Mouse (Mus musculus): Measurements from ENCODE around the gene Slc25a25. TPM values are rescaled to one million over a fixed set of nuclear protein-coding genes. Genes with fewer than 3 reads are reported as not detected.

Slc25a25 gene
- polyA plus RNA-seq, 1 experiment from 2014 or later = 17.8 TPM

- WGBS = 93% methylated on average over 12 of the region's 12 CpGs
These were observed 31.1 kb downstream of the Slc25a25 start for GRCm38 (mm10) chr2:32420066-32420608.

GRCm38 (mm10) chr2:32419359-32419758 lies 31.9 kb downstream of the Slc25a25 start:
- DNase-seq (ENCODE audit: low spot score) = no peak
- Histone ChIP-seq H3K4me3 (ENCODE audit: low read depth, low read length) (no peak overlapping the region), H3K27ac (ENCODE audit: low read depth) (no peak overlapping the region), H3K36me3 (ENCODE audit: control insufficient read depth, insufficient read depth, low read length) (peaks cover 66% of the 10 kb centered on the region), H3K9ac (ENCODE audit: low read length) (no peak overlapping the region), H3K4me1 (replicated peaks; ENCODE audit: control insufficient read depth, insufficient read depth, low read length) (peaks cover 17% of the 10 kb centered on the region), H3K9me3 (ENCODE audit: control insufficient read depth, low read length) (no peaks in the 10 kb centered on the region), H3K27me3 (replicated peaks; ENCODE audit: control insufficient read depth, insufficient read depth, low read length) (no peaks in the 10 kb centered on the region), H3K4me2 (ENCODE audit: low read length) (no peak overlapping the region)
- ATAC-seq (replicated peaks; ENCODE audit: low FRiP score, low TSS enrichment, low read depth) = no peak
- WGBS = 87% methylated on average over 3 of the region's 3 CpGs

More at GRCm38 (mm10) chr2:32420066-32420608, 31.1 kb downstream of the Slc25a25 start:
- H3K27ac ChIP-seq (ENCODE audit: low read depth) = no peak overlapping the region
- H3K4me1 ChIP-seq (replicated peaks; ENCODE audit: control insufficient read depth, insufficient read depth, low read length) = peaks cover 25% of the 10 kb centered on the region
- H3K9me3 ChIP-seq (ENCODE audit: control insufficient read depth, low read length) = no peaks in the 10 kb centered on the region
- H3K36me3 ChIP-seq (ENCODE audit: control insufficient read depth, insufficient read depth, low read length) = peaks cover 63% of the 10 kb centered on the region
- no peak overlapping the region for H3K4me2 ChIP-seq (ENCODE audit: low read length)
- no peak overlapping the region for H3K9ac ChIP-seq (ENCODE audit: low read length)
- DNase-seq (ENCODE audit: low spot score) (no peak), ATAC-seq (replicated peaks; ENCODE audit: low FRiP score, low TSS enrichment, low read depth) (no peak)
- H3K27me3 ChIP-seq (replicated peaks; ENCODE audit: control insufficient read depth, insufficient read depth, low read length) = no peaks in the 10 kb centered on the region
- H3K4me3 ChIP-seq (ENCODE audit: low read depth, low read length) = no peak overlapping the region

GRCm38 (mm10) chr2:32418430-32419151 lies 32.7 kb downstream of the Slc25a25 start:
- Histone ChIP-seq H3K9ac (ENCODE audit: low read length) (no peak overlapping the region), H3K27me3 (replicated peaks; ENCODE audit: control insufficient read depth, insufficient read depth, low read length) (no peaks in the 10 kb centered on the region), H3K4me1 (replicated peaks; ENCODE audit: control insufficient read depth, insufficient read depth, low read length) (peaks cover 14% of the 10 kb centered on the region), H3K9me3 (ENCODE audit: control insufficient read depth, low read length) (no peaks in the 10 kb centered on the region), H3K4me3 (ENCODE audit: low read depth, low read length) (no peak overlapping the region), H3K4me2 (ENCODE audit: low read length) (no peak overlapping the region), H3K36me3 (ENCODE audit: control insufficient read depth, insufficient read depth, low read length) (peaks cover 66% of the 10 kb centered on the region), H3K27ac (ENCODE audit: low read depth) (no peak overlapping the region)
- WGBS = 79% methylated on average over 12 of the region's 12 CpGs
- DNase-seq (ENCODE audit: low spot score) (no peak), ATAC-seq (replicated peaks; ENCODE audit: low FRiP score, low TSS enrichment, low read depth) (no peak)

- no peaks in the 10 kb centered on the region for H3K9me3 ChIP-seq (ENCODE audit: control insufficient read depth, low read length)
- H3K9ac ChIP-seq (ENCODE audit: low read length) = no peak overlapping the region
- H3K36me3 ChIP-seq (ENCODE audit: control insufficient read depth, insufficient read depth, low read length) = peaks cover 66% of the 10 kb centered on the region
- H3K4me1 ChIP-seq (replicated peaks; ENCODE audit: control insufficient read depth, insufficient read depth, low read length) = peaks cover 3% of the 10 kb centered on the region
- no peak for DNase-seq (ENCODE audit: low spot score)
- no peak overlapping the region for H3K4me2 ChIP-seq (ENCODE audit: low read length)
- H3K27me3 ChIP-seq (replicated peaks; ENCODE audit: control insufficient read depth, insufficient read depth, low read length) = no peaks in the 10 kb centered on the region
- no peak overlapping the region for H3K4me3 ChIP-seq (ENCODE audit: low read depth, low read length)
- no peak overlapping the region for H3K27ac ChIP-seq (ENCODE audit: low read depth)
- no peak for ATAC-seq (replicated peaks; ENCODE audit: low FRiP score, low TSS enrichment, low read depth)
- WGBS = 84% methylated on average over 8 of the region's 8 CpGs
These were observed 33.8 kb downstream of the Slc25a25 start for GRCm38 (mm10) chr2:32417486-32417885.

DNA sequence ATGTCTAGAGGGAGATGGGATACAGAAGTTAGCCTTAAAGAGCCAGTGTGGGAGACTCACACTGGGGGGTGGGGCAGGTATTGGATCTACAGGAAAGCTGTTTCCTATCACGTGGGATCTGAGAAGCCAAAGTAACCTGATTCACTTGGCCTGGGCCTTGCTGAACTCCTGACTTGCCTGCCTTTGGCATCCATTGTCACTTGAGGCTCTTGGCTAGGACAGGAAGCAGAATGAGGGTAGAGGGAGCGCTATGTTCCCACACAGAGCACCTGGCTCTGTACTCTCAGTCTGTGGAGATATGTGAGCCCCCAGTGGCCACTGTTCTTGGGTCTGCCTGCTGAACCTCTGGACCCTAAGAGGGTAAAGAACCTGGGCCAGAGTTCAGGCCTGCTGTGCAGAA lies 34.7 kb downstream of the Slc25a25 start:
- Histone ChIP-seq H3K4me3 (ENCODE audit: low read depth, low read length) (no peak overlapping the region), H3K27ac (ENCODE audit: low read depth) (no peak overlapping the region), H3K4me2 (ENCODE audit: low read length) (no peak overlapping the region), H3K4me1 (replicated peaks; ENCODE audit: control insufficient read depth, insufficient read depth, low read length) (no peaks in the 10 kb centered on the region), H3K27me3 (replicated peaks; ENCODE audit: control insufficient read depth, insufficient read depth, low read length) (no peaks in the 10 kb centered on the region), H3K36me3 (ENCODE audit: control insufficient read depth, insufficient read depth, low read length) (peaks cover 66% of the 10 kb centered on the region), H3K9ac (ENCODE audit: low read length) (no peak overlapping the region), H3K9me3 (ENCODE audit: control insufficient read depth, low read length) (no peaks in the 10 kb centered on the region)
- 79% methylated on average over 2 of the region's 2 CpGs for WGBS
- DNase-seq (ENCODE audit: low spot score) (no peak), ATAC-seq (replicated peaks; ENCODE audit: low FRiP score, low TSS enrichment, low read depth) (no peak)

DNA sequence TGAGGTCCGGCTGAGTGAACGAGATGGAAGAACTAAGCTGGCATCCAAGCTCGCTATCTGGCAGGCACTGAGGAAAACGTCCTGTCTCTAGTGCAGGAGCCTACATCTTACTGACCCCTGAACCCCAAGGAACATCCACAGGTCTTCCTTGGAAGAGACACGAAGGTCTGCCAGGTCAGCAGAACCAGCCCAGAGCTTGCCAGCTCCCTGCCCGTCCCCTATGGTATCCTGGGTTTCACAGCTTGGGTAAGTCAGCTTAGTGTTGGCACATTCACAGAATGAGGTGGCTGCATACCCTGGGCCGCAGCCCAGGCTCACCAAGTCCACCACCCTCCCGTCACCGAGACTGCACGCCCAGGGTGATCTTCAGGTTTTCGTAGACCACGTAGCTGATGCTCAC lies 35.4 kb downstream of the Slc25a25 start:
- no peak overlapping the region for H3K4me3 ChIP-seq (ENCODE audit: low read depth, low read length)

GRCm38 (mm10) chr2:32413936-32414335 lies 37.3 kb downstream of the Slc25a25 start:
- Histone ChIP-seq H3K27me3 (replicated peaks; ENCODE audit: control insufficient read depth, insufficient read depth, low read length) (no peaks in the 10 kb centered on the region), H3K9ac (ENCODE audit: low read length) (no peak overlapping the region), H3K4me3 (ENCODE audit: low read depth, low read length) (no peak overlapping the region), H3K4me1 (replicated peaks; ENCODE audit: control insufficient read depth, insufficient read depth, low read length) (no peaks in the 10 kb centered on the region), H3K9me3 (ENCODE audit: control insufficient read depth, low read length) (no peaks in the 10 kb centered on the region), H3K36me3 (ENCODE audit: control insufficient read depth, insufficient read depth, low read length) (peaks cover 41% of the 10 kb centered on the region), H3K4me2 (ENCODE audit: low read length) (no peak overlapping the region), H3K27ac (ENCODE audit: low read depth) (no peak overlapping the region)
- ATAC-seq (replicated peaks; ENCODE audit: low FRiP score, low TSS enrichment, low read depth) = no peak
- 42% methylated on average over 5 of the region's 5 CpGs for WGBS
- DNase-seq (ENCODE audit: low spot score) = no peak

More for the DNA sequence above, 35.4 kb downstream of the Slc25a25 start:
- Histone ChIP-seq H3K36me3 (ENCODE audit: control insufficient read depth, insufficient read depth, low read length) (peaks cover 59% of the 10 kb centered on the region), H3K4me1 (replicated peaks; ENCODE audit: control insufficient read depth, insufficient read depth, low read length) (no peaks in the 10 kb centered on the region), H3K27ac (ENCODE audit: low read depth) (no peak overlapping the region), H3K4me2 (ENCODE audit: low read length) (no peak overlapping the region), H3K9me3 (ENCODE audit: control insufficient read depth, low read length) (no peaks in the 10 kb centered on the region), H3K27me3 (replicated peaks; ENCODE audit: control insufficient read depth, insufficient read depth, low read length) (no peaks in the 10 kb centered on the region), H3K9ac (ENCODE audit: low read length) (no peak overlapping the region)
- WGBS = 91% methylated on average over 12 of the region's 12 CpGs
- ATAC-seq (replicated peaks; ENCODE audit: low FRiP score, low TSS enrichment, low read depth) = no peak
- DNase-seq (ENCODE audit: low spot score) = no peak

DNA sequence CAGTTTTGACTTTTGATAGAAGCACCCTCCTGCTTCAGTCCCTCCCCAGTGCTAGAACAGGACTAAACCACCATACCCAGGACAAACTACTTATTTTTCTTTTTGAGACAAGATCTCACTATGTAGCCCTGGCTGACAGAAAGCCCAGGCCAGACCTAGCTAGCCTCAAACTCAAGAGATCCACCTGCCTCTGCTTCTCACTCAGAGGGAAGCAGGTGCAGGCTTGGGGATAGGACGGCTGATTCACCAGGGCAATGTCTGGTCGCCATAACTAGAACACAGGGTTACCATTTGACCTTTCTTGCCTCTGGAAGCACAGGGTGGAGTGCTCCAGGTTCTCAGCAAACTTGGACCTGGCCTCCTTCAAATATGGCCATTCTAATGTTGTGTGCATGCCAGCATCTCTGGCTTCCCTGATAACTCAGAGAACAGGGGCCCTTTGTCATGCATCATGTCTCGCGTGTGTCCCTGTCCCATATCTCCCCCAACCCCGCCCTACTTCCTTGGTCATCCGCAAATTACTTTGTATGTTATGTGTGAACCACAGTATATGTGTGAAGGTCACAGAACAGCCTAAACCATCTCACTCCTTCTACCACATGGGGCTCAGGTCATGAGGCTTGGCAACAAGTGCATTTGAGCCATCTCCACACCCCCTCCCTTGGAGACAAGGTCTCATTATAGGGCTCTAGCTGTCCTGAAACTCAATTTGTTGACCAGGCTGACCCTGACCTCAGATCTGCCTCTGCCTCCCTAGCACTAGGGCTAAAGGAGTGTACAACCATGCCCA lies 38.3 kb downstream of the Slc25a25 start:
- ATAC-seq (replicated peaks; ENCODE audit: low FRiP score, low TSS enrichment, low read depth) (no peak), DNase-seq (ENCODE audit: low spot score) (no peak)
- Histone ChIP-seq H3K9me3 (ENCODE audit: control insufficient read depth, low read length) (no peaks in the 10 kb centered on the region), H3K4me2 (ENCODE audit: low read length) (no peak overlapping the region), H3K9ac (ENCODE audit: low read length) (no peak overlapping the region), H3K27me3 (replicated peaks; ENCODE audit: control insufficient read depth, insufficient read depth, low read length) (no peaks in the 10 kb centered on the region), H3K27ac (ENCODE audit: low read depth) (no peak overlapping the region), H3K4me3 (ENCODE audit: low read depth, low read length) (no peak overlapping the region), H3K36me3 (ENCODE audit: control insufficient read depth, insufficient read depth, low read length) (peaks cover 31% of the 10 kb centered on the region), H3K4me1 (replicated peaks; ENCODE audit: control insufficient read depth, insufficient read depth, low read length) (no peaks in the 10 kb centered on the region)
- WGBS = 81% methylated on average over 6 of the region's 6 CpGs
